Mouse (Mus musculus): ENCODE results near the gene Arhgap32. TPM values are rescaled to one million over a fixed set of nuclear protein-coding genes. Genes with fewer than 3 reads are reported as not detected.

Arhgap32 gene
- polyA plus RNA-seq, 1 experiment, result 59.2 TPM

DNA sequence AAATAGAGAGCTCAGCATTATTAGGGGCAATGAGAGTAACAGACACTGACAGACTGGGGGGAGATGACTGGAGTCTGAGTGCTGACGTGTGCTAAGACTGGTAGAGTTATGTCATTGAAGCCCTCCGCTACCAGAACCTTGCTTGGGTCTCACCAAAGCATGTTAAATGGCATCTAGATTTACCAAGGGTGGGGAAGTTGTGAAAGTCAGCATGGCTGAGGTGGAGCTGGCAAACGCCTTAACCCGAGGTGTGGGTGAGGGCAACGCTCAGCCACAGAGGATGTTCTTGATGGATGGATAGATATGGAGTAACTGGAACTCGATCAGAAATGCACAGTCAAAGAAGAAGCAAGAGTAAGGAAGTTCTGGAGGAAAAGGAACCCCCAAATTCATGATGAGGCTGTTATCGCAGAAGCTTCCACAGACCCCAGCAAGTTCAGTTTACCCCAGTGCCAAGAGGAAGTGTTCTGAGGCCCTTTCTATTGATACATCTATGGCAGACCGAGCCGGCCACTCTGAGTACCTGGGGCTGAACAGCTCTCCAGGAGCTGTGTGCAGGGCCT is 125.8 kb downstream of the Arhgap32 start:
- Histone ChIP-seq H3K27ac (ENCODE audit: insufficient read depth, low read length) (no peak overlapping the region), H3K36me3 (ENCODE audit: control insufficient read depth, insufficient read depth, low read length, poor library complexity, severe bottlenecking) (0 out of 2 replicates have a peak, but pooled peaks cover 5% of the 10 kb centered on the region), H3K9ac (ENCODE audit: low read depth, poor library complexity, severe bottlenecking) (no peak overlapping the region), H3K4me3 (ENCODE audit: low read depth, low read length) (no peak overlapping the region), H3K9me3 (replicated peaks; ENCODE audit: control insufficient read depth, insufficient read depth, low read length, poor library complexity, severe bottlenecking) (no peaks in the 10 kb centered on the region), H3K27me3 (ENCODE audit: control insufficient read depth, insufficient read depth, low read length, poor library complexity, severe bottlenecking) (no peaks in the 10 kb centered on the region), H3K4me1 (ENCODE audit: control insufficient read depth, insufficient read depth, low read length) (no peaks in the 10 kb centered on the region)
- no peak for TF ChIP-seq EP300 (IDR thresholded peaks at IDR 0.05; ENCODE audit: insufficient read depth, low read depth, low read length)
- TF ChIP-seq POLR2A (IDR thresholded peaks at IDR 0.05; ENCODE audit: insufficient read depth, low read length), result no peak
- no peak for TF ChIP-seq CTCF (IDR thresholded peaks at IDR 0.05; ENCODE audit: low read depth, low read length)

DNA sequence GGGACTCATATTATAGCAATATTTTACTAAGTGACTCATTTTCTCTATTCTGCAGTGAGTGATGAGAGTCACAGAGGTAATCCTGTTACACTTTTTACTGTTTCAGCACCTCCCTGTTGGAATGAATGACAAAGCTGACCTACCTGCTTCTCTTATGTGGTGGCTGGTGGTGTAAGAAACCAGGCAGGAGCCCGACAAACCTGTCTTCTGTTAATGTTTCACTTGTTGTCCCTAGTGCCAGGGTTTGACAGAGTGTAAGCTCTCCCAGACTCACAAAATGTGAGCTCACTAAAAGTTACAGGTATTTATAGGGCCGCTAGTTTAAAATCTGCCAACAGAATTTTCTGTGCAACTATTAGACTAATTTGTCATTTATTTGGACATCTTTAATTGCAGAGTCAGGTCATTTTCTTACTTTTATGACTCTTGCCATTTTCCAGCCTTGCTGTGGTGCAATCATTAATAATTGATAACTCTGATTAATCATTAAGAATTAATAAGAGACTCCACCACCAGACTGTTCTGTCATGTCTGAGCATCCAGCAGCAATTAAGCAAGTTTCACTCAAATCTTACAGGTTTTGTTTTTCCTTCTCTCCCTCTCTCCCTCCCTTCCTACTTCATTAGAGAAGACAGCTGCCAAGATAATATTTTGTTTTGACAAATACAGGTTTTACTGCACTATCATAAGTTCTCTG is 127.1 kb downstream of the Arhgap32 start:
- no peak overlapping the region for H3K9ac ChIP-seq (ENCODE audit: low read depth, poor library complexity, severe bottlenecking)
- no peak overlapping the region for H3K4me3 ChIP-seq (ENCODE audit: low read depth, low read length)
- peaks cover 7% of the 10 kb centered on the region; the same call in 1 of the 2 replicates for H3K36me3 ChIP-seq (ENCODE audit: control insufficient read depth, insufficient read depth, low read length, poor library complexity, severe bottlenecking)
- no peaks in the 10 kb centered on the region for H3K9me3 ChIP-seq (replicated peaks; ENCODE audit: control insufficient read depth, insufficient read depth, low read length, poor library complexity, severe bottlenecking)
- H3K4me1 ChIP-seq (ENCODE audit: control insufficient read depth, insufficient read depth, low read length), result no peaks in the 10 kb centered on the region
- no peaks in the 10 kb centered on the region for H3K27me3 ChIP-seq (ENCODE audit: control insufficient read depth, insufficient read depth, low read length, poor library complexity, severe bottlenecking)
- no peak overlapping the region for H3K27ac ChIP-seq (ENCODE audit: insufficient read depth, low read length)
- TF ChIP-seq EP300 (IDR thresholded peaks at IDR 0.05; ENCODE audit: insufficient read depth, low read depth, low read length) (no peak), CTCF (IDR thresholded peaks at IDR 0.05; ENCODE audit: low read depth, low read length) (no peak), POLR2A (IDR thresholded peaks at IDR 0.05; ENCODE audit: insufficient read depth, low read length) (no peak)

DNA sequence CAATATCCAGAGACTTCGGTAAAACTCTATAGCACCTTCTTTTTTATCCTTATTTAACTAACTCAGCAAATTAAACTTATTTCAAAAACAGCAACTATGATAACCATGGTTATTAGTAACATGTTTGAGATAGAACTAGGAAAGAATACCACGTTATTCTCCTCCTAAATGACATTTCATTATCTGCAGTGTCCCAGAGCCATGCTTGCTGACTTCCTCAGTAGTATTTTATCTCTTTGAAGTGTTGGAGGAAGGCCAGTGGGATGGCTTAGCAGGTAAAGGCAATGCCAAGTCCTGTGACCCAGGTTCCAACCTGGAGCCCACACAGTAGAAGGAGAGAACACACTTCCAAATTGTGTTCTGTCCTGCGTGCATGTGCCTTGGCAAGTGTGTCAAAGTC is 129.3 kb downstream of the Arhgap32 start:
- no peaks in the 10 kb centered on the region for H3K4me1 ChIP-seq (ENCODE audit: control insufficient read depth, insufficient read depth, low read length)
- H3K27me3 ChIP-seq (ENCODE audit: control insufficient read depth, insufficient read depth, low read length, poor library complexity, severe bottlenecking), result no peaks in the 10 kb centered on the region
- no peak for TF ChIP-seq POLR2A (IDR thresholded peaks at IDR 0.05; ENCODE audit: insufficient read depth, low read length)
- TF ChIP-seq CTCF (IDR thresholded peaks at IDR 0.05; ENCODE audit: low read depth, low read length), result no peak
- TF ChIP-seq EP300 (IDR thresholded peaks at IDR 0.05; ENCODE audit: insufficient read depth, low read depth, low read length), result no peak
- H3K4me3 ChIP-seq (ENCODE audit: low read depth, low read length), result no peak overlapping the region
- H3K9ac ChIP-seq (ENCODE audit: low read depth, poor library complexity, severe bottlenecking), result no peak overlapping the region
- H3K27ac ChIP-seq (ENCODE audit: insufficient read depth, low read length), result no peak overlapping the region
- H3K9me3 ChIP-seq (replicated peaks; ENCODE audit: control insufficient read depth, insufficient read depth, low read length, poor library complexity, severe bottlenecking), result no peaks in the 10 kb centered on the region
- peaks cover 10% of the 10 kb centered on the region for H3K36me3 ChIP-seq (ENCODE audit: control insufficient read depth, insufficient read depth, low read length, poor library complexity, severe bottlenecking)

GRCm38 (mm10) chr9:32246123-32246716 is 130.3 kb downstream of the Arhgap32 start:
- no peaks in the 10 kb centered on the region for H3K4me1 ChIP-seq (ENCODE audit: control insufficient read depth, insufficient read depth, low read length)
- peaks cover 14% of the 10 kb centered on the region for H3K36me3 ChIP-seq (ENCODE audit: control insufficient read depth, insufficient read depth, low read length, poor library complexity, severe bottlenecking)
- TF ChIP-seq POLR2A (IDR thresholded peaks at IDR 0.05; ENCODE audit: insufficient read depth, low read length) (no peak), EP300 (IDR thresholded peaks at IDR 0.05; ENCODE audit: insufficient read depth, low read depth, low read length) (no peak), CTCF (IDR thresholded peaks at IDR 0.05; ENCODE audit: low read depth, low read length) (no peak)
- H3K27me3 ChIP-seq (ENCODE audit: control insufficient read depth, insufficient read depth, low read length, poor library complexity, severe bottlenecking), result no peaks in the 10 kb centered on the region
- no peak overlapping the region for H3K4me3 ChIP-seq (ENCODE audit: low read depth, low read length)
- no peak overlapping the region for H3K27ac ChIP-seq (ENCODE audit: insufficient read depth, low read length)
- H3K9ac ChIP-seq (ENCODE audit: low read depth, poor library complexity, severe bottlenecking), result no peak overlapping the region
- H3K9me3 ChIP-seq (replicated peaks; ENCODE audit: control insufficient read depth, insufficient read depth, low read length, poor library complexity, severe bottlenecking), result no peaks in the 10 kb centered on the region

DNA sequence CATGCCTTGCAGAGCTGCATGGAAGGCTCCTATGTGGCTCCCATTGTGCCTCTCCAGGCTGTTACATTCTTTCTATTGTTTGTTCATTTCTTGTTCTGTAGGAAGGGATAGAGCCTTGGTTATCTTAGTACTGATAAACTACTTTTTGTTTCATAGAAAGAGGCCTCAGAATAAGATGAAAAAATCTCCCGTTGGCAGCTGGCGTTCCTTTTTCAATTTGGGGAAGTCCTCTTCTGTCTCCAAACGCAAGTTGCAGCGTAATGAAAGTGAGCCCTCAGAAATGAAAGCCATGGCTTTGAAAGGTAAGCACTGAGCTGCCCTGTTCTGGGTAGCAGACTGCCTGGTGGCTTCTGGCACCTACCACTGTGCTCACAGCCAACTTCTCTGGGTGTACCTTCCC is 134.6 kb downstream of the Arhgap32 start:
- Histone ChIP-seq H3K36me3 (ENCODE audit: control insufficient read depth, insufficient read depth, low read length, poor library complexity, severe bottlenecking) (peaks cover 30% of the 10 kb centered on the region), H3K9ac (ENCODE audit: low read depth, poor library complexity, severe bottlenecking) (no peak overlapping the region), H3K4me3 (ENCODE audit: low read depth, low read length) (no peak overlapping the region), H3K9me3 (replicated peaks; ENCODE audit: control insufficient read depth, insufficient read depth, low read length, poor library complexity, severe bottlenecking) (no peaks in the 10 kb centered on the region), H3K27me3 (ENCODE audit: control insufficient read depth, insufficient read depth, low read length, poor library complexity, severe bottlenecking) (no peaks in the 10 kb centered on the region), H3K27ac (ENCODE audit: insufficient read depth, low read length) (no peak overlapping the region), H3K4me1 (ENCODE audit: control insufficient read depth, insufficient read depth, low read length) (no peaks in the 10 kb centered on the region)
- TF ChIP-seq POLR2A (IDR thresholded peaks at IDR 0.05; ENCODE audit: insufficient read depth, low read length) (no peak), EP300 (IDR thresholded peaks at IDR 0.05; ENCODE audit: insufficient read depth, low read depth, low read length) (no peak), CTCF (IDR thresholded peaks at IDR 0.05; ENCODE audit: low read depth, low read length) (no peak)

DNA sequence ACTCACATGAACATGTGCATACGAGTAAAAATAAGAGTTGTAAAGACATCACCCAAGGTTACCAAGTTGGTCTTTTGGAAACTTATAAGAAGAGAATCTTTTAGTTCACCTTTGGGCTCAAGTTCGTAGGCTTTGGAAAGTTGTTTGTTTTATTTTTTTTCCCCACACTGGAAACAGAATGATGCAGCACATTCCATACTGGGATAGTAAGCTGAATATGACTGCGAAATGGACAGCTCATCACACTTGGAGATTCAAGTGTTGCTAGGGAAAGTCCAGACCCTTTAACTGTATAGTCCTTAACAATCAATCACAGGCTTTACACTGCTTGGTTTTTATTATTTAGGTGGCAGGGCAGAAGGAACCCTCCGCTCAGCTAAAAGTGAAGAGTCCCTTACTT is 137.8 kb downstream of the Arhgap32 start:
- no peaks in the 10 kb centered on the region for H3K27me3 ChIP-seq (ENCODE audit: control insufficient read depth, insufficient read depth, low read length, poor library complexity, severe bottlenecking)
- H3K9me3 ChIP-seq (replicated peaks; ENCODE audit: control insufficient read depth, insufficient read depth, low read length, poor library complexity, severe bottlenecking), result no peaks in the 10 kb centered on the region
- TF ChIP-seq CTCF (IDR thresholded peaks at IDR 0.05; ENCODE audit: low read depth, low read length) (no peak), POLR2A (IDR thresholded peaks at IDR 0.05; ENCODE audit: insufficient read depth, low read length) (no peak), EP300 (IDR thresholded peaks at IDR 0.05; ENCODE audit: insufficient read depth, low read depth, low read length) (no peak)
- no peak overlapping the region for H3K27ac ChIP-seq (ENCODE audit: insufficient read depth, low read length)
- H3K9ac ChIP-seq (ENCODE audit: low read depth, poor library complexity, severe bottlenecking), result no peak overlapping the region
- peaks cover 1% of the 10 kb centered on the region for H3K4me1 ChIP-seq (ENCODE audit: control insufficient read depth, insufficient read depth, low read length)
- peaks cover 39% of the 10 kb centered on the region for H3K36me3 ChIP-seq (ENCODE audit: control insufficient read depth, insufficient read depth, low read length, poor library complexity, severe bottlenecking)
- no peak overlapping the region for H3K4me3 ChIP-seq (ENCODE audit: low read depth, low read length)

Data from ES-Bruce4 (cell line).